Mouse (Mus musculus): ENCODE data around the gene Msh5. TPM values are rescaled to one million over a fixed set of nuclear protein-coding genes. Genes with fewer than 3 reads are reported as not detected.

Msh5 gene
- 4.4 and 4.6 TPM in 2 replicates for polyA plus RNA-seq (2014; fragmentation: Nextera tagmentation; extraction: Ambion mirVana)

- no peaks in the 10 kb centered on the region for H3K27me3 ChIP-seq (ENCODE audit: control insufficient read depth, insufficient read depth, low read length)
- H3K36me3 ChIP-seq (ENCODE audit: control insufficient read depth, insufficient read depth, low read length) = no peaks in the 10 kb centered on the region
- H3K4me1 ChIP-seq (ENCODE audit: control insufficient read depth, insufficient read depth, low read length) = peaks cover 39% of the 10 kb centered on the region
- H3K9me3 ChIP-seq (replicated peaks; ENCODE audit: control insufficient read depth, low read length) = no peaks in the 10 kb centered on the region
- H3K4me2 ChIP-seq = peak within 1 kb of the TSS; percentile 89
- peak; percentile 96 for ATAC-seq (replicated peaks; ENCODE audit: insufficient number of reproducible peaks, low FRiP score, low TSS enrichment)
- WGBS (ENCODE audit: insufficient replicate concordance) = 3% methylated on average over 32 of the region's 33 CpGs
- H3K4me3 ChIP-seq (ENCODE audit: low read depth, low read length) = peak within 1 kb of the TSS; percentile 53
- H3K27ac ChIP-seq (ENCODE audit: low read depth, low read length) = peak within 1 kb of the TSS; percentile 99
- H3K9ac ChIP-seq (ENCODE audit: low read depth, low read length) = peak within 1 kb of the TSS; percentile 87
Observed at GRCm38 (mm10) chr17:35046681-35047455, at the start of gene Msh5. Gene Msh5 (minus strand): TSS chr17:35046745.

- no peak for ATAC-seq (replicated peaks; ENCODE audit: insufficient number of reproducible peaks, low FRiP score, low TSS enrichment)
- no peak overlapping the region for H3K9ac ChIP-seq (ENCODE audit: low read depth, low read length)
- H3K27ac ChIP-seq (ENCODE audit: low read depth, low read length) = no peak overlapping the region
- H3K4me3 ChIP-seq (ENCODE audit: low read depth, low read length) = no peak overlapping the region
- H3K36me3 ChIP-seq (ENCODE audit: control insufficient read depth, insufficient read depth, low read length) = peaks cover 26% of the 10 kb centered on the region
- peaks cover 12% of the 10 kb centered on the region for H3K4me1 ChIP-seq (ENCODE audit: control insufficient read depth, insufficient read depth, low read length)
- 81% methylated on average over 15 of the region's 15 CpGs for WGBS (ENCODE audit: insufficient replicate concordance)
- H3K27me3 ChIP-seq (ENCODE audit: control insufficient read depth, insufficient read depth, low read length) = no peaks in the 10 kb centered on the region
- no peaks in the 10 kb centered on the region for H3K9me3 ChIP-seq (replicated peaks; ENCODE audit: control insufficient read depth, low read length)
- no peak overlapping the region for H3K4me2 ChIP-seq
Observed at GRCm38 (mm10) chr17:35094475-35095365, 48.2 kb upstream of the Msh5 start.

- peaks cover 12% of the 10 kb centered on the region for H3K4me1 ChIP-seq (ENCODE audit: control insufficient read depth, insufficient read depth, low read length)
- ATAC-seq (replicated peaks; ENCODE audit: insufficient number of reproducible peaks, low FRiP score, low TSS enrichment) = no peak
- WGBS (ENCODE audit: insufficient replicate concordance) = 85% methylated on average over 14 of the region's 14 CpGs
- no peak overlapping the region for H3K27ac ChIP-seq (ENCODE audit: low read depth, low read length)
- no peak overlapping the region for H3K4me2 ChIP-seq
- no peak overlapping the region for H3K4me3 ChIP-seq (ENCODE audit: low read depth, low read length)
- no peaks in the 10 kb centered on the region for H3K27me3 ChIP-seq (ENCODE audit: control insufficient read depth, insufficient read depth, low read length)
- peaks cover 24% of the 10 kb centered on the region for H3K36me3 ChIP-seq (ENCODE audit: control insufficient read depth, insufficient read depth, low read length)
- H3K9me3 ChIP-seq (replicated peaks; ENCODE audit: control insufficient read depth, low read length) = no peaks in the 10 kb centered on the region
- no peak overlapping the region for H3K9ac ChIP-seq (ENCODE audit: low read depth, low read length)
Observed at GRCm38 (mm10) chr17:35092403-35093198, 46.1 kb upstream of the Msh5 start.

- H3K4me3 ChIP-seq (ENCODE audit: low read depth, low read length) = peak overlapping the region; percentile 69
- H3K4me1 ChIP-seq (ENCODE audit: control insufficient read depth, insufficient read depth, low read length) = peaks cover 12% of the 10 kb centered on the region
- 68% methylated on average over 8 of the region's 8 CpGs for WGBS (ENCODE audit: insufficient replicate concordance)
- peak overlapping the region; percentile 97 for H3K9ac ChIP-seq (ENCODE audit: low read depth, low read length)
- H3K36me3 ChIP-seq (ENCODE audit: control insufficient read depth, insufficient read depth, low read length) = peaks cover 18% of the 10 kb centered on the region
- H3K27me3 ChIP-seq (ENCODE audit: control insufficient read depth, insufficient read depth, low read length) = no peaks in the 10 kb centered on the region
- H3K27ac ChIP-seq (ENCODE audit: low read depth, low read length) = no peak overlapping the region
- H3K9me3 ChIP-seq (replicated peaks; ENCODE audit: control insufficient read depth, low read length) = no peaks in the 10 kb centered on the region
- peak overlapping the region; percentile 84 for H3K4me2 ChIP-seq
- ATAC-seq (replicated peaks; ENCODE audit: insufficient number of reproducible peaks, low FRiP score, low TSS enrichment) = no peak
Observed at GRCm38 (mm10) chr17:35090166-35090932, 43.8 kb upstream of the Msh5 start.

GRCm38 (mm10) chr17:35088825-35089644, 42.5 kb upstream of the Msh5 start, which contains the start of gene Abhd16a:
Gene Abhd16a (plus strand): TSS chr17:35089263.
- Histone ChIP-seq H3K9ac (ENCODE audit: low read depth, low read length) (peak within 1 kb of the TSS; percentile 97), H3K27ac (ENCODE audit: low read depth, low read length) (peak within 1 kb of the TSS; percentile 96), H3K27me3 (ENCODE audit: control insufficient read depth, insufficient read depth, low read length) (no peaks in the 10 kb centered on the region), H3K36me3 (ENCODE audit: control insufficient read depth, insufficient read depth, low read length) (peaks cover 13% of the 10 kb centered on the region), H3K4me3 (ENCODE audit: low read depth, low read length) (peak within 1 kb of the TSS; percentile 69), H3K4me2 (peak within 1 kb of the TSS; percentile 84), H3K9me3 (replicated peaks; ENCODE audit: control insufficient read depth, low read length) (no peaks in the 10 kb centered on the region), H3K4me1 (ENCODE audit: control insufficient read depth, insufficient read depth, low read length) (peaks cover 9% of the 10 kb centered on the region)
- 2% methylated on average over 67 of the region's 67 CpGs for WGBS (ENCODE audit: insufficient replicate concordance)
- ATAC-seq (replicated peaks; ENCODE audit: insufficient number of reproducible peaks, low FRiP score, low TSS enrichment) = peak; percentile 97

GRCm38 (mm10) chr17:35088151-35088550, 41.6 kb upstream of the Msh5 start:
- Histone ChIP-seq H3K9me3 (replicated peaks; ENCODE audit: control insufficient read depth, low read length) (no peaks in the 10 kb centered on the region), H3K4me1 (ENCODE audit: control insufficient read depth, insufficient read depth, low read length) (peaks cover 9% of the 10 kb centered on the region), H3K9ac (ENCODE audit: low read depth, low read length) (no peak overlapping the region), H3K27me3 (ENCODE audit: control insufficient read depth, insufficient read depth, low read length) (no peaks in the 10 kb centered on the region), H3K36me3 (ENCODE audit: control insufficient read depth, insufficient read depth, low read length) (peaks cover 13% of the 10 kb centered on the region), H3K4me2 (no peak overlapping the region), H3K27ac (ENCODE audit: low read depth, low read length) (no peak overlapping the region), H3K4me3 (ENCODE audit: low read depth, low read length) (no peak overlapping the region)
- 48% methylated on average over 2 of the region's 2 CpGs for WGBS (ENCODE audit: insufficient replicate concordance)
- ATAC-seq (replicated peaks; ENCODE audit: insufficient number of reproducible peaks, low FRiP score, low TSS enrichment) = no peak

GRCm38 (mm10) chr17:35085208-35085865, 38.8 kb upstream of the Msh5 start, which contains the start of gene Ly6g6f:
Gene Ly6g6f (minus strand): TSS chr17:35085610.
- no peak within 1 kb of the TSS for H3K4me2 ChIP-seq
- H3K9ac ChIP-seq (ENCODE audit: low read depth, low read length) = no peak within 1 kb of the TSS
- ATAC-seq (replicated peaks; ENCODE audit: insufficient number of reproducible peaks, low FRiP score, low TSS enrichment) = no peak
- no peak within 1 kb of the TSS for H3K27ac ChIP-seq (ENCODE audit: low read depth, low read length)
- H3K4me1 ChIP-seq (ENCODE audit: control insufficient read depth, insufficient read depth, low read length) = peaks cover 6% of the 10 kb centered on the region
- H3K9me3 ChIP-seq (replicated peaks; ENCODE audit: control insufficient read depth, low read length) = no peaks in the 10 kb centered on the region
- no peaks in the 10 kb centered on the region for H3K27me3 ChIP-seq (ENCODE audit: control insufficient read depth, insufficient read depth, low read length)
- H3K4me3 ChIP-seq (ENCODE audit: low read depth, low read length) = no peak within 1 kb of the TSS
- 59% methylated on average over 7 of the region's 7 CpGs for WGBS (ENCODE audit: insufficient replicate concordance)
- H3K36me3 ChIP-seq (ENCODE audit: control insufficient read depth, insufficient read depth, low read length) = no peaks in the 10 kb centered on the region

Measured in heart, embryonic 11.5 days (tissue).